Mouse (Mus musculus): Measurements from ENCODE around the gene Pnck. TPM values are rescaled to one million over a fixed set of nuclear protein-coding genes. Genes with fewer than 3 reads are reported as not detected.

The Pnck gene
- polyA plus RNA-seq, 1 experiment: 6.1 TPM

- 27% methylated on average over 42 of the region's 42 CpGs for WGBS
- peak overlapping the region; percentile 68 for H3K4me3 ChIP-seq (replicated peaks; ENCODE audit: extremely low read depth, low read depth, low read length)
- TF ChIP-seq POLR2A (IDR thresholded peaks at IDR 0.05; ENCODE audit: borderline replicate concordance, extremely low read depth, low read depth, low read length): no peak
- no peak for TF ChIP-seq CTCF (IDR thresholded peaks at IDR 0.05; ENCODE audit: insufficient read depth, low read length)
- peaks cover 8% of the 10 kb centered on the region for H3K4me1 ChIP-seq (ENCODE audit: control insufficient read depth, insufficient read depth, low read length)
- no peak for DNase-seq
These were observed 13.7 kb upstream of the Pnck start for GRCm38 (mm10) chrX:73673619-73673967.

GRCm38 (mm10) chrX:73672879-73673618 lies 13.1 kb upstream of the Pnck start, which contains the start of gene Slc6a8:
Slc6a8 (plus strand) TSS chrX:73673150.
- no peak for TF ChIP-seq CTCF (IDR thresholded peaks at IDR 0.05; ENCODE audit: insufficient read depth, low read length)
- peak; percentile 81; the same call in 1 of the 2 replicates for TF ChIP-seq POLR2A (IDR thresholded peaks at IDR 0.05; ENCODE audit: borderline replicate concordance, extremely low read depth, low read depth, low read length)
- peaks cover 8% of the 10 kb centered on the region for H3K4me1 ChIP-seq (ENCODE audit: control insufficient read depth, insufficient read depth, low read length)
- peak within 1 kb of the TSS; percentile 68 for H3K4me3 ChIP-seq (replicated peaks; ENCODE audit: extremely low read depth, low read depth, low read length)
- 18% methylated on average over 71 of the region's 72 CpGs for WGBS
- DNase-seq: peak; percentile 71

GRCm38 (mm10) chrX:73672031-73672431 lies 12.1 kb upstream of the Pnck start:
- TF ChIP-seq POLR2A (IDR thresholded peaks at IDR 0.05; ENCODE audit: borderline replicate concordance, extremely low read depth, low read depth, low read length) (no peak), CTCF (IDR thresholded peaks at IDR 0.05; ENCODE audit: insufficient read depth, low read length) (peak; percentile 58)
- H3K4me3 ChIP-seq (replicated peaks; ENCODE audit: extremely low read depth, low read depth, low read length): no peak overlapping the region
- 71% methylated on average over 4 of the region's 4 CpGs for WGBS
- DNase-seq: peak; percentile 36
- peaks cover 8% of the 10 kb centered on the region for H3K4me1 ChIP-seq (ENCODE audit: control insufficient read depth, insufficient read depth, low read length)

- DNase-seq: no peak
- H3K4me3 ChIP-seq (replicated peaks; ENCODE audit: extremely low read depth, low read depth, low read length): no peak overlapping the region
- no peaks in the 10 kb centered on the region; the same call in 1 of the 2 replicates for H3K4me1 ChIP-seq (ENCODE audit: control insufficient read depth, insufficient read depth, low read length)
- no peak for TF ChIP-seq CTCF (IDR thresholded peaks at IDR 0.05; ENCODE audit: insufficient read depth, low read length)
- TF ChIP-seq POLR2A (IDR thresholded peaks at IDR 0.05; ENCODE audit: borderline replicate concordance, extremely low read depth, low read depth, low read length): no peak
These were observed 3.2 kb upstream of the Pnck start for GRCm38 (mm10) chrX:73663143-73663542.

GRCm38 (mm10) chrX:73660284-73660665 lies 358 bp upstream of the Pnck start:
- no peak for TF ChIP-seq POLR2A (IDR thresholded peaks at IDR 0.05; ENCODE audit: borderline replicate concordance, extremely low read depth, low read depth, low read length)
- no peak for TF ChIP-seq CTCF (IDR thresholded peaks at IDR 0.05; ENCODE audit: insufficient read depth, low read length)
- H3K4me3 ChIP-seq (replicated peaks; ENCODE audit: extremely low read depth, low read depth, low read length): no peak overlapping the region
- no peak for DNase-seq
- 68% methylated on average over 3 of the region's 3 CpGs for WGBS
- H3K4me1 ChIP-seq (ENCODE audit: control insufficient read depth, insufficient read depth, low read length): no peaks in the 10 kb centered on the region; the same call in 1 of the 2 replicates

GRCm38 (mm10) chrX:73658936-73659574 lies 862 bp downstream of the Pnck start:
- no peak overlapping the region for H3K4me3 ChIP-seq (replicated peaks; ENCODE audit: extremely low read depth, low read depth, low read length)
- WGBS: 69% methylated on average over 13 of the region's 13 CpGs
- TF ChIP-seq POLR2A (IDR thresholded peaks at IDR 0.05; ENCODE audit: borderline replicate concordance, extremely low read depth, low read depth, low read length) (no peak), CTCF (IDR thresholded peaks at IDR 0.05; ENCODE audit: insufficient read depth, low read length) (no peak)
- DNase-seq: no peak
- no peaks in the 10 kb centered on the region; the same call in 1 of the 2 replicates for H3K4me1 ChIP-seq (ENCODE audit: control insufficient read depth, insufficient read depth, low read length)

GRCm38 (mm10) chrX:73658391-73658790 lies 1.5 kb downstream of the Pnck start:
- H3K4me1 ChIP-seq (ENCODE audit: control insufficient read depth, insufficient read depth, low read length): no peaks in the 10 kb centered on the region; the same call in none of the 2 replicates
- 58% methylated on average over 7 of the region's 7 CpGs for WGBS
- TF ChIP-seq POLR2A (IDR thresholded peaks at IDR 0.05; ENCODE audit: borderline replicate concordance, extremely low read depth, low read depth, low read length) (no peak), CTCF (IDR thresholded peaks at IDR 0.05; ENCODE audit: insufficient read depth, low read length) (no peak)
- DNase-seq: no peak
- H3K4me3 ChIP-seq (replicated peaks; ENCODE audit: extremely low read depth, low read depth, low read length): no peak overlapping the region

- Histone ChIP-seq H3K4me3 (replicated peaks; ENCODE audit: extremely low read depth, low read depth, low read length) (no peak overlapping the region), H3K4me1 (ENCODE audit: control insufficient read depth, insufficient read depth, low read length) (no peaks in the 10 kb centered on the region; the same call in none of the 2 replicates)
- DNase-seq: peak; percentile 28
- TF ChIP-seq CTCF (IDR thresholded peaks at IDR 0.05; ENCODE audit: insufficient read depth, low read length) (peak; percentile 55), POLR2A (IDR thresholded peaks at IDR 0.05; ENCODE audit: borderline replicate concordance, extremely low read depth, low read depth, low read length) (no peak)
- WGBS: 50% methylated on average over 3 of the region's 3 CpGs
These were observed 4.4 kb downstream of the Pnck start for GRCm38 (mm10) chrX:73655529-73655928.

GRCm38 (mm10) chrX:73654177-73654576 lies 5.7 kb downstream of the Pnck start:
- Histone ChIP-seq H3K4me1 (ENCODE audit: control insufficient read depth, insufficient read depth, low read length) (no peaks in the 10 kb centered on the region; the same call in none of the 2 replicates), H3K4me3 (replicated peaks; ENCODE audit: extremely low read depth, low read depth, low read length) (no peak overlapping the region)
- TF ChIP-seq POLR2A (IDR thresholded peaks at IDR 0.05; ENCODE audit: borderline replicate concordance, extremely low read depth, low read depth, low read length) (no peak), CTCF (IDR thresholded peaks at IDR 0.05; ENCODE audit: insufficient read depth, low read length) (peak; percentile 98)
- DNase-seq: peak; percentile 66
- WGBS: 23% methylated on average over 6 of the region's 6 CpGs
